Mouse (Mus musculus) lung, adult 18-20 months (tissue): ENCODE measurements around the gene Ptprg.

Source experiments
- DNase-seq, 2 experiments: peaks; one replicate each; pipeline ENCODE4 v3.0.0; 2022; ENCODE audit warnings: mixed read lengths in 2 of 2

Ptprg gene

DNA sequence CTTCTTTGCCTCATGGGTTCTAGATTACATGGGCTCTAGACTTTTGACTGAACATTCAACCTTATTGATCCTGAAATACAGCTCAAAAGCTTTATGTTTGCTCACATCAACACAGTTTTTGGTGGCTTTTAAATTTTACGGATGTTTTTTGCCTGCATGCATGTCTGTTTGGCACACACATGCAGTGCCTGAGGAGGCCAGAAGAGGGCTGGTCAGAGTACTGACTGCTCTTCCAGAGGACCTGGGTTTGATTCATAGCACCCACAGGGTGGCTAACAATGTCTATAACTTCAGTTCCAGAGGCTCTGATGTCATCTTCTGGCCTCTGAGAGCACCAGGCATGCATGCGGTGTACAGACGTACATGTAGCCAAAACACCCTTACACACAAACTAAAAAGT is 12.0 kb downstream of the Ptprg start:
- DNase-seq = no peak

DNA sequence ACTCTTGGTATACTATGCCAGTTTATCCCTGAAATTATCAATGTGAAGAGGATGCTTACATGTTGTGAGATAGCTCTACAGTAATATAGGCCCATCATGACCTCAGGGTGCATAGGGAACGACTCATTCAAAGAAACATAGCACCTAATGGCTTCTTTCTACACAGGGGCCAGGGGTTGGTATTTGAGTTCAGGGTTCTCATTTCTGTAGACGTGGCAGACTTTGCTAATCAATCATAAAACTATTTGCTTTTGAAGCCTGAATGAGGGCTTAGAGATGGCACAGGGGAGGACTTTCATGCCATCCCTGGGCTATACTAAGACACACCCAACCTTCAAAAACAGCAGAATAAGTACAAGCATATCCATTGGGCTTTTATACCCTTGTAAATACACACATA is 16.4 kb downstream of the Ptprg start:
- DNase-seq = no peak

DNA sequence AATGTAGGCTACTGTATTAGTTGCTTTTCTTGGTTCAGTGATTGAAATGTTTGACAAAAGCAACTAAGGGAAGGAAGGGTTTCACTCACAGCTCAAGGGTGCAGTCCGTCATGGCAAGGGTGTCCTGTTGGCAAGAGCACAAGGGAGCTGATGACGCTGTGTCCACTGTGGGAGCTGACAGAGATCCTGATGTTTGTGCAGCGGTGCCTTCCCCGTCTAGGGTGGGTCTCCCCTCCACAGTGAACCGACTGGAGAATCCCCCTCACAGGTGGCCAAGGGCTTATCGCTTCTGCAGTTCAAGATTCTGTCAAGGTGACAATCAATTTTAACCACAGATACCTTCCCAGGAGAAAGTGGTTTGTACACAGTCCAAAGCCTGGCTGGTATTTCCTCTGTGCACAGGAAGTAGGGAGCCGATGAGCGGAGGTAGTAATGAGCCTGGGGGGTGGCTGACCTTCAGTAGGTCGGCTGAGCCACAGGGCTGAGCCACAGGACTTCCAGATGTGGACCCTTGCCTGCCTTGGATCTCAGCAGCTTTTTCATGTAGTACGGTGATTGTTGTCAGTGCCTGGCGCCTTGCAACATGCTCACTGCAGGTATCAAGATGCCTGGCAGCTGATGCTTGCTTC is 18.5 kb downstream of the Ptprg start:
- no peak for DNase-seq

DNA sequence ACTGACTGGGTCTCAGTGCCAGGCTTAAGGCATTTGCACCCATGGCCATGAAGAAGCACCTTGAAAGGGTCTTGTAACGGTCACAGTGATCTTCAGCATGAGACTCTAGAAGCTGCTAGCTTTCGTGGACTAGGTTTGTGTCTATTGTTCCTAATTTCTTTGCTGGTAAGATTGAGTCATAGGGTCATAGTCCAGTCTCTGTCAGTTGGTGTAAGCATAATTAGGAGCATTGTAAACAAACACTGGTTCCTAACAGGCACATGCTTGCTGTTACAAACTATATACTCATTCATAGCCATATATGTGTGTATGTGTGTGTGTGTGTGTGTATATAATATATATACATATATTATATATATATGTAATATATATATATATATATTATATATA is 19.1 kb downstream of the Ptprg start:
- no peak for DNase-seq

DNA sequence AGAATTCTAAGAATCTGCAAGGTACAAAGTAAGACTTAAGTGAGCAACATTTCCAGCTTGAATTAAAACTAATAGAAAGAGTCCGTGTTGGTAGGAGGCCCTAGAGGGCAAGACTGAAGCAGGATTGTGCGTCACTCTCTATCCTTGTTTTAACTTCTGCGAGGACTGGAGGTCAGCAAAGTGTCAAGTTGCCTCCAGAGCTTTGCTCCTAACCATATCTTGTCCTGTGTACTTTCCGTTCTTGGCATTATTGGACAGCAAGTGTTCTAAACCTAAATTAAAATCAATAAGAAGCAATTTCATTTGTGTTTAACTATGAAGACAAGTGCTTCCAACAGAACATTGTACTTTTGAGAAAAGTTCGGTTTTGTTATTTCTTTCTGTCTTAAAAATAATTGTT is 20.4 kb downstream of the Ptprg start:
- no peak for DNase-seq

DNA sequence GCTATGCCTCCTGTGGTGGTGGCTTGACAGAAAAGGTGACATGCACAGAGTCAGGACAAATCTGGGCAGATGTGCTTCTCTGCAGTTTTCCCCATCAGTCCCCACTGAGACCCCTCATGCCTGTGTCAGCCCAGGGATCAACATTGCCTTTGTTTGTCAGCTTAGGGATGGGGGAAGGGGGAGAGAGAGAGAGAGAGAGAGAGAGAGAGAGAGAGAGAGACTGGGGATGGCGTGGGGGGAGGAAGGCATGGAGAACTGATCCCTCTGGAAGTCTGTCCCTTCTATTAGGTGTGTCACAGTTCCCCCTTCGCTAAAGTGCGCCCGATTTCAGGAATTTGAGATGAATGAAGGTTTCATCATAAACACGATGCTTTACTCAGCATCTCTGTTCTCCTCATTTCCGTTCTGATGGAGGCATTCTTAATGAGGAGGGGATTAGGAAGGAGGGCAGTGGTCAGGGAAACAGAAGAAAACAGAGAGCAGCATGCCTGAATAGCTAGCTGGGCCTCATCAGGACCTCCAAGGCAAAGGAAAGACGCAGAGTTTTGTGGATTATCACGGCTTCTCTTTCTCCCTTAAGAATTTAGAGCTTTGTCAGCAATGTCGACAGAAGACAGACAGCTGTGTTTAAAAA is 24.1 kb downstream of the Ptprg start:
- no peak for DNase-seq

DNA sequence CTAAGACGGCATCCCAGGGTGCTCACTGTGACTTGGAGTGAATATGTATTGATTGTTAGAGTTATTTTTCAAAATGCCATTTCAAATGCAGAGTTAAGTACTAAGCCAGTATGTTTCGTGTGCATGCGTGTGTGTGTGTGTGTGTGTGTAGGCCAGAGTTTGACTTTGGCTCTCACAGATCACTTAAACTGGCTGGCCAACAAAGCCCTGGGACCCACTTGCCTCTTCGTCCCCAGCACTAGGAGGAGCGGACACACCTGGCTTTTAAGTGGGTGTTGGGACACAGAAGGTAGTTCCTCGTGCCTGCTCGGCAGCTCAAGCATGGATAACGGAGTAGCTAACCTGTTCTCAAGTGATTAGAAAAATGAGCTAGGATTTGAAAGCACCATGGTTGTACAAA is 24.6 kb downstream of the Ptprg start:
- peak in 1 of 2 experiments; percentile 11 for DNase-seq

DNA sequence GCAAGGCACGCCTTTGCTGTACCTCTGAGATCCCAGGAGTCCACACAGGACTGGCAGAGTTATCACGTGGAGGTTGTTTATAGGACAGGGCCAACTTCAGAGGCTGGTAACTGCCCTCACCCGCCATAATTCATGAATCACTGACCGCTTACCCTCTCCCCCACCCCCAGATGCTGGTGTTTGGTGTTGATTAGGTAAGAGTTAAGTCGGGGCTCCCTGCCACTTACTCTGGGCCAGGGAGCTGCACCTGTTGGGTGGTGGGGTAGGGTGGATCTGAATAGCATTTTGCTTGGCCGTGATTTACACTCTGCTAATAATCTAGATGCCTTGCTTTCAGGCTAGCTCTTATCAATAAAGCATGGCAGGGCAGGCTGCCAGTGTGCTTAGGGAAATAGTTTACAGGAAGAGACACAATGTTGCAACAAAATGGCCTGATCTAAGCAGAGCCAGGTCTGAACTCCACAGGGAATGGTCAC is 25.2 kb downstream of the Ptprg start:
- DNase-seq = peak; percentile 48 to 52

DNA sequence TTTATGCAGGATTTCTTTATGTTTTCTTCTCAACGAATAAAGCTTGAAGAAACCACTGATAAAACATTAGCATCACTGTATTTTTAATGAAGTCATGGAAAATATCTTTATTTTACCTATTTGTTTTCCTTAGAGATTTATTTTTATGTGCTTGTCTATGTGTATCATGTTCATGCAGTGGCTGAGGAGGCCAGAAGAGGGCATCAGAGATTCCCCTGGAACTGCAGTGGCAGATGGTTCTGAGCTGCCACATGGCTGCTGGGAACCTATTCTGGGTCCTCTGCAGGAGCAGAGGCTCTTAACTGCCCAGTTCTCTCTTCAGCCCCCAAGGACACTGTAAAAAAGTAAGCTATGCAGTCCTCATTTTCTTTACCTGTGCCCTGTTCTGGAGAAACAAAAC is 26.6 kb downstream of the Ptprg start:
- no peak for DNase-seq

DNA sequence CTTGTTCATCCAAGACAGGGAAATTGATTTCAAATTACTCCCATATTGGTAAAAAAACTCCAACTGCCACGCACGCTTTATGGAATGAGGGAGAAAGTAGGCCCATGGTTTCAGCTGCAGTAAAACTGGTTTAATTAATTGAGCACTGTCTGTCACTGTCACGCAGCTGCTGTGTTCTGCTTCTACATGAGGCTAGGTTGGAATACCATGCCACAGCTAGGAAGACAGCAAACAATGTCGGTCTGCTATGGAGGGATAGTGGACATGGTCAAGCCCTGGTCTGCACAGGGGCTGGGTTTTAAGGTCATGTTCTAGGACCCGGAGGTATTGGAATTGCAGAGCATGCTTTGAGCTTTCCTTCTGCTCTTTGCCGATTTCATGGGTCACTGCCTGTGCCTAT is 30.9 kb downstream of the Ptprg start:
- DNase-seq = no peak

DNA sequence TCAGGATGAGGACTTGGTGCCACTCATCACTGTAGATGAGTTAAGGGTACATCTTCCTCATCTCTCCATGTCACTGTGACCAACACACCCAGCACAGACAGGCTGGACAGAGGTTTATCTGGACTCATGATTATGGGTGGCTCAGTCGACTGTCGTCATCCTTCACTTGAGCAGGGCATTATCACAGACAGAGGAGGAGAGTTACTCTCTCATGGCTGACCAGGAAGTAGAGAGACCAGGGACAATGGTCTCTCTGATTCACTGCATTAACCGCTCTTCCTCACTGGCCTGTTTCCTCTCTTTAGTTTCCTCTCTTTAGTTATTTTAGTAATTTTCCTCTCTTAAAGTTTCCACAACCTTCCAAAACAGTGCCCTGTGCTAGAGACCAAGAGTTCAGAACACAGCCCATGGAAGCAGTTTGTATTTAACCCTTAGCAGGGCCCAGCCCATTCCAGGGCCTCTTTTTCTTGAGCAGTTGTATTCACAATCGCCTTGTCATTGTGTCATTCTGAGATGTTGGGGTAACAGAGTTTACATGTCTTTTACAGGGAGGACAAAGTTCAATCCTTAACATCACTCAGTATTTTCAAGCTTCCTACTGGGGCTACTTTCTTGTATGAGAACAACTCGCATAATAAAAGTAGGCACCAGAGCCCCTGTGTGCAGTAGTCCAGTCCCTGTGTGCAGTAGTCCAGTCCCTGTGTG is 31.7 kb downstream of the Ptprg start:
- DNase-seq = no peak

DNA sequence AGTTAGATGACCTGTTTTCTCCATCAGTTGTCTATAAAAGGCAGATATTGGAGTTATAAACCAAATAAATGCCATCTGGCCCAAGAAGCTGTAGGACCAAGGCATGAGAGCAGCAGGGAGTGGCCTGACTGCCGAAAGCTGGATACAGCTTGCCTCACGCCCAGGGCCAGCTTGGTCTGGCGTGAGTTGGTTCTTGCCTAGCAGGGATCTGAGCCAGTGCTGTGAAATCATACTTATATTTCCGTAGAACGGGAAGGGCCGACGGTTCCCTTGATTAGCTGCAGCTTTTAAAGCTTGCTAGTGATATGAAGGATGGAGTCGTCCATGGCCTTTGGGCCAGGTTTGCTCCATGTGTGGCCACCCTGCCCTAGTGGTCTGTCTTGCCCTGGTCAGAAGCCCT is 37.1 kb downstream of the Ptprg start:
- no peak for DNase-seq

DNA sequence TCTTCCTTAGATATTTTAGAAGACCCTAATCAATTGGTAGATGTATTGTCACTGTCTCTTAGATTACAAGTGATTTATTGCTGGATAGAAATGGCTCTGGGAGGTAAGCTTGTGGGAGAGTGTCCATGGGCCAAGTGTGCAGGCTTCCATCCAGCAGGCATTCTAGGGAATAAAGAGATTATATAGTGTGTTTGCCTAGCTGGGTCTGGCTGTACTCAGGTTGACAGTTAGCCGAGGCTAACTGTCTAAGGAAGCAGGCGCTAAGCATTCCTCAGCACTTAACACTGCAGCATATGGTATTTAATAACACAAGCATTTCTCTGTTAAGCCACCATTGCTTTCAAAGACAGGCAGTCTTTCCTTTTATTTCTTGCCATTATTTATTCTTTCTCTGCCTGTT is 39.3 kb downstream of the Ptprg start:
- no peak for DNase-seq

DNA sequence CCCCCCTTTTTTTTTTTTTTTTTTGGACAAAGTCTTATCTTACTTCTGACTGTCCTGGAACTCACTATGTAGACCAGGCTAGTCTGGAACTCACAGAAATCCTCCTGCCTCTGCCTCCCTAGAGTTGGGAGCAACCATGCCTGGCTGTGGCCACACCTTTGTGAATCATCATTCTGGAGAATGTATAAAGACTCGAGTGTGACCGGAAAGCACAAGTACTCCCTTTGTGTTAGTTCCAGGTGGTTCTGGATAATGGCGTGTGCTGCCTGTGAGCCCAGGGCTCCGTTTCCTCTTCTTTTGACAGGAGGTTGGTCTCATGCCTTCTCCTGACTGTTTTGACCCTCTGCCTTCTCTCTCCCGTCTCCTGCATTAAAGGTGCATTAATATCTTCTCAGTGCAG is 41.0 kb downstream of the Ptprg start:
- no peak for DNase-seq

DNA sequence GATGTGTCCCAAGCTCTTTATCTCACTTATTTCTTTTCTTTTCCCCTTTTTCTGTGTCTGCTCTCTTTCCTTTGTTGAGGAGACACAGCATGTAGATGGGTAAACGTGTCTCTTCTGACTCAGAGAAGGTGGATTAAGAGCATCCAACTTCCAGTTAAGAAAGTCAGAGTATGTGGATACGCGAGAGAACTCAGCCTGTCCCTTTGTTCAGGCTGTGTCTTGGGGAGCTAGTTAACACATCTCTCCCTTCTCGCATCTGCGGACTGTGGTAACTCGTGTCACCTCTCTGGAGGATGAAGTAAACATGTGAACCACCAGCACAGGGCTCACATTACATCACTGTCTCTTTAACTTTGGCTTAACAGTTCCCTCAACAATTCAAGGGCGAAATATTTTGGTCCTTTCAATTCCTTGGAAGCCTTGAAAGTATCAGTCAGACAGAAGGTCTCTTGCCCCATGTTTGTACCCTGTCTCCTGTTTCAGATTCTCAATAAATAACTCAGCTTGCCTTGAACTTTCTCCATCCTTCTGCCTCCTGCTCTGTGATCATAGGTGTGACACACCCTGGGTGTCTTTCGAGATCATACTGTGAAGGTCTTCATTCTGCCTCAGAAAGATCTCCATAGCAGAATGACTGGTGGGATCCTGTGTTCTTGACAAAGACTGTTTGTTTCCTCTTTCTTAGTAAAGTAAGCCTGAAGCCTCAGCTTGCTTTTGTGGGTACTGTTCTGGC is 51.0 kb downstream of the Ptprg start:
- no peak for DNase-seq

DNA sequence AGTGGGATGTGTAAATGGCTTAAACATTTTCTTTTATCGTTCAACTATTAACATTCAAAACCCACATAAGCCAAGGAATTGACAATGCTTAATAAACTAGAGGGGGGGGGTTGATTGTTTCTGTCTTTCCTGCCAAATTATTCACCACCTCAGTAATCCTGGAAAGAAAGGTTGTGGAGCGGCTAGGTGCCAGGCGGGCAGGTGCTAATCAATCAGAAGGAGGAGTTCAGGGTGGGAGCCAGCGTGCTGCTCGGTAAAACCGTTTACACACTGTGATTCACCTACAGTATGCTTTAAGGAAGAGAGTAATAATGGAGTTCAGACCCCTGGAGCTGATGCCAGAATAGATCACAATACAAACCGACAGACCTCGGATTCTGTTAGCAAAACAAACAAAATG is 55.0 kb downstream of the Ptprg start:
- DNase-seq = no peak

DNA sequence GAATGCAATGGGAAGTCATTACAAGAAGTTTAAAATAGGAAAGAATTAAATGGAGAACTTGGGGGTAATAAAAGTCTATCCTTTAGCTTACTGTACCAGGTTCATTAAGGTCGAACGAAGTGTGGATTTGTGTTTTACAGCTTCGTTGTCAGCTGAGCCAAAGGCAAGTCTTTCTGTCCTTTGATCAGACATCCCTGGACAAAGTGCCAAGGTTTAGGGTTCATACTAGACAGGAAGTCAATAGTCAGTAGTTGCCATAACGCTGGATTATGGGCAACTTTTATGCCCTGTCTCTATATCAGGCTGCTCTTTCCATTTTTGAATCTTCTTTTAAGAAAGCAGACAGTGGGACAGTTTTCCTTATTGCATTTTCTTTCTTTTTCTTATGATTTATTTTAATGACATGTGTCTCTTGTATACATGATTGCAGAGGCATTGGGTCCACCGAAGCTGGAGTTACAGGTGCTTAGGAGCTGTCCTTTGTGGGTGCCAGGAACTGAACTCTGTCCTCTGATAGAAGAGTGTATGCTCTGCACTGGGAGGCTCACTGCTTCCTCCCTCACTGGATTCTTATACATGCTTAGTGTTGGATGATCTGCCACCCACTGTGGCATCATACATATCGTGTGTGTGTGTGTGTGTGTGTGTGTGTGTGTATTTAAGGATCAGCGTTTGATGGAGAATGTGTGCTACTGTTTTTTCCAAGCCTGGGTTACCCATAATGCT is 56.7 kb downstream of the Ptprg start:
- DNase-seq = no peak

DNA sequence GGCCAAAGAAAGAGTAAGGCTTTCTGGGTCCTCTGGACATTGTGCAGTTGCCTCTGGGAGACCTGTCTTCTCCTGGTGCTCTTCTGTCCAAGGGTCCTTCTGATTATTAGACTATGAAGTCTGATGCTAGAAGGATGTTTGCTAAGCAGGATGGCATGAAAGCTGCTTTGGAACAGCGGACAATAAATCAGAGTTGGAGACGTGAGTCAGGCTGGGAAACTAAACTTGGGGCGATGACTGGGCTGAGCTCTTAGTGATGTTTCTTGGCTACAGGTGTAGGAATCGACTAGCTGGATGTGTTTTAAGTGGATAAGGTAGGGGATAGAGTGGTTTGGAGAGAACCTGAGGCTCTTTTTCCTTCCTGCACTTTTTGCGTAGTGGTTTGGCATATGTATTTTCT is 59.1 kb downstream of the Ptprg start:
- DNase-seq = no peak

DNA sequence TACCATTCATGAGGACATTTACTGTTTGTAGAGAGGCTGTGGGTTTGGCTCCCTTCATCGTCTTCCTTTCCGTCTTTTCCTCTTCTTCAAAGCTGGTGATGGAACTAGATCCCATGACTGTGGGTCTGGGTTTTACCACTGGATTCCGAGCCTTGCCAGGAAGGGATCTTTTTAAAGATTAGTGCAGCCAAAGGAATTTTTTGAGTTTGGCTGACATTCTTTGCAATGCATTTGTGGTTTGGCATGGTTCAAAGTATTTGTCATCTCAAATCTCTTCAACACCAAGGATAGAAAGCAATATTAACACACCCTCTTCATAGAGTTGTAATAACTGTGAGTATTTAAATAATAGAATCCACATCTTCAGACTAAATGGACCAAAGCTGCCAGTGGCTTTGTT is 59.8 kb downstream of the Ptprg start:
- DNase-seq = peak in 1 of 2 experiments; percentile 8

DNA sequence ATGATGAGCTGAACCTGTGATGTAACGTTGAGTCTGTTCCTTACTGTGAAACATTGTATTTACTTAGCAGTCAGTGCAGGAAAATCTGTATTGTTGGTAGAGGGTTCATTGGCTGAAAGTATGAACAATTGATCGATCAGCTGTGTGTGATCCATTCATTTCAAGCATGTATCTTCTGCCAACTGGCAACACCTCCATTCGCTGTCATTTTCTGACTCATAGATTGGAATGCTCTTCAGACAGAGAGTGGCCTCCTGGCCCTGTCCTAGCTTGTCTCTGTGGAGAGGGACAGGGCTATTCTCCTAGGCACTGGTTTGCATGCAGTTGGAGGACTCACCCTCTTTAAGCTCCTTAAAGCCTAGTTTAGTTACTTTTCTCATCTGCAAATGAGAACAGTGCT is 62.4 kb downstream of the Ptprg start:
- no peak for DNase-seq

DNA sequence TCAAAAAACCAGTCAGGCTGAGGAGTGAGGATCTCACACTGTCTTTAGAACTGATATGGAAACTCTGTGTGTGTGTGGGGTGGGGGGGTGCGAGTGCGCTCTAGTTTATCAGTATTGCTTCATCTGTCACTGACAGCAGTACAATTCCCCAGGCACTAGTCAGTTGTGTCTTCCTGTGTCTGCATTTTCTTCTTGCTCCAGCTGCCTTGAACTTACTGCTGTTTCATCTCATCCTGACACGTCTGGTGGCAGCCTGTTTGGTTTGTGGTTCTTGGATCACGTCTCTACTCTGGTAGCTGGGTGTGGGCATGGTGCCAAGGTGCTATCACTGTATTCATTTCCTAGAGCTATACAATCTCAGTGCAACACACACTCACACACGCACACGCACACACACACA is 64.0 kb downstream of the Ptprg start:
- DNase-seq = peak; percentile 45 to 53

DNA sequence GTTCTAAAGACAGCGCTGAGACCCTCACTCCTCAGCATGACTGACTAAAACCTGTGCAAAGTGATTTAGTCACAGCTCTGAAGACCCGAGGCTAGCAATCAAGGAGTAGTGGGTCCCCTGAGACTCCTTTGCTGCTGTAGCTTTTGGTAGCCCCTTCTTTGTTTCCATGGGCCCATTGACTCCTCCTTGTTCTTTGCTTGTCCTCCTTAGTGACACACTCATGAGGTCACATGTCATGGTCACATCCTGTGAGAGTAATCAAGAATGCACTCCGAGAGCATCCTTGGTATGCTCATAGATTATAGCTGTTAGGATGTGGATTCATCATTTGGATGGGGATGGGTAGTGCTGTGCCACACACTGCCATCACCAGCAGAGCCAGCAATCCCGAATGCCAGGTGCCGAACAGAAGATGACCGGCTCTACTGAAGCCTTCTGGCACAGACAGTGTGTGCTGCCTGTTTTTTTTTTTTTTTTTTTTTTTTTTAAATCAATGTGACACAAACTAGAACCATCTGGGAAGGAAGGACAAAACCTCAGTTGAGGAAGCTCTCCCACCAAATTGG is 64.9 kb downstream of the Ptprg start:
- no peak for DNase-seq

DNA sequence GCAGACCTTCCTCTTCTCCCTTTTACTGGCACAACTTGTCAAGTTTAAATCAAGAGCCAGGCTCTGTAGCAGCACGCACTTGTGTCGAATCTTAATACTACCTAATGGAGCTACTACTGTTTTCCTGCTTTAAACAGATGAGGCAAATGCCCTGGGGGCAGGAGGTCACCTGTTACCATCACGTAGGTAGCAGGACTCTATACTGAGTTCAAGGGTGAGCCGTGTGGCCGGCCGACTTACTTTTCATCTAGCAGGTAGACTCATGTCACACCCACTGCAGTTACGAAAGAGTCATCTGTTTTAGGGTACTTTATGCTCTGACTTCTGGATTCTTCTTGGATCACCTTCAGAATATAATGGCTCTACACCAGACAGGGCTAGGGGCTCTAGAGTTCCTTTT is 66.3 kb downstream of the Ptprg start:
- no peak for DNase-seq
